In the genomic region with DNA sequence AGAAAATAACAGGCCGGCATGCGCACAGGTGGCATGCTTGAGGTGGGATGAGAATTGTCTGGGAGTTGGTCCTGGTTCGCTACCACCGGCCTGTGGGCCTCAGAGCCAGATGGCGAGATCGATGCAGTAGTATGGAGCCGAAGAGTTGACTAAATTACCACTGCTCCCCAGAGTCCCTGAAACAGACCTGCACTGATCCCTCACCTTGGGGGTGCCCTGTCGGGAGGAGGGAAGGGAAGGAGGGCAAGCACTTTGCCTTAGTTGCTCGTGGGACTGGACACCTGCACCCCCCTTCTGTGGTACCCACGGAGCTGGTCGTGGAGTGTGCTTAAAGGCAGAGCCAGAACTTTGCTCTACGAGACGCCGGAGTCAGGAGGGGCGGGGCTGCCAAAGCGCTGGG, we compare ENCODE assay signal across 26 mouse cellular contexts. TPM values are rescaled to one million over a fixed set of nuclear protein-coding genes. Genes with fewer than 3 reads are reported as not detected.
A peak's percentile ranks its signal among the peaks of the same experiment; 100 is the strongest.
DNase-seq lines count a peak whose midpoint lies in the region; ATAC-seq lines count a peak whose summit lies in the region.
"Not testable (repeated sequence)": the region's sequence is repeated elsewhere in the genome, so short reads cannot be mapped to it uniquely, and the experiment has no call there.
"Had no signal": no experiment of that assay in that cellular context is flagged by ENCODE, and none has a peak within 500 bp of the region (broad histone marks: within the 10 kb centered on the region; RNA-seq: fewer than 3 reads in every experiment).

No protein-coding gene starts in this region.

- not testable (repeated sequence) for H3K27ac ChIP-seq in forebrain, embryonic 16.5 days (ENCODE audit: low read length); heart, embryonic 15.5 days; intestine, embryonic 16.5 days (ENCODE audit: low read length); liver, embryonic 11.5 days (ENCODE audit: low read depth, low read length); lung, embryonic 16.5 days (ENCODE audit: low read length); midbrain, embryonic 13.5 days

- not testable (repeated sequence) for H3K9ac ChIP-seq in forebrain, embryonic 16.5 days (replicated peaks; ENCODE audit: low read depth, low read length); heart, embryonic 15.5 days; intestine, embryonic 16.5 days (ENCODE audit: low read depth, low read length); liver, embryonic 11.5 days (ENCODE audit: low read depth, low read length); lung, embryonic 16.5 days (ENCODE audit: low read length); midbrain, embryonic 13.5 days (replicated peaks)

- not testable (repeated sequence) for H3K4me3 ChIP-seq in forebrain, embryonic 16.5 days (replicated peaks; ENCODE audit: low read length); heart, embryonic 15.5 days; intestine, embryonic 16.5 days (ENCODE audit: low read length); liver, embryonic 11.5 days (ENCODE audit: low read depth, low read length); lung, embryonic 16.5 days (ENCODE audit: low read length); midbrain, embryonic 13.5 days (replicated peaks)

- H3K36me3 ChIP-seq in forebrain, embryonic 16.5 days (ENCODE audit: control insufficient read depth, insufficient read depth); heart, embryonic 15.5 days; intestine, embryonic 16.5 days (ENCODE audit: control insufficient read depth, insufficient read depth, low read length); liver, embryonic 11.5 days (ENCODE audit: control insufficient read depth, insufficient read depth, low read length); lung, embryonic 16.5 days (ENCODE audit: control insufficient read depth, insufficient read depth, low read length); midbrain, embryonic 13.5 days: not testable (repeated sequence)

- ATAC-seq in erythroblast, adult 5-6 weeks (replicated peaks; ENCODE audit: low FRiP score, poor library complexity, severe bottlenecking): peak; percentile 97
- peak; percentile 33; the same call in 1 of the 2 replicates for ATAC-seq in forebrain, embryonic 16.5 days
- ATAC-seq in heart, embryonic 15.5 days (replicated peaks; ENCODE audit: insufficient number of reproducible peaks, insufficient read depth, low FRiP score, low read depth): 0 out of 2 replicates have a peak, but pooled peaks have one; percentile 43
- ATAC-seq in intestine, embryonic 16.5 days: 0 out of 2 replicates have a peak, but pooled peaks have one; percentile 31
- 0 out of 2 replicates have a peak, but pooled peaks have one; percentile 3 for ATAC-seq in liver, embryonic 11.5 days (replicated peaks; ENCODE audit: low FRiP score)
- peak; percentile 54; the same call in 1 of the 2 replicates for ATAC-seq in lung, embryonic 16.5 days (ENCODE audit: low read depth)
- ATAC-seq in midbrain, embryonic 13.5 days: 0 out of 2 replicates have a peak, but pooled peaks have one; percentile 66

- not testable (repeated sequence) for DNase-seq in liver, embryonic 11.5 days (ENCODE audit: low spot score)

- not testable (repeated sequence) for H3K4me2 ChIP-seq in forebrain, embryonic 16.5 days (ENCODE audit: low read length); heart, embryonic 15.5 days; intestine, embryonic 16.5 days (ENCODE audit: low read depth, low read length); liver, embryonic 11.5 days; lung, embryonic 16.5 days (ENCODE audit: low read depth, low read length); midbrain, embryonic 13.5 days (replicated peaks)

- WGBS in forebrain, embryonic 16.5 days: 86% methylated on average over 12 of the region's 16 CpGs
- WGBS in heart, embryonic 15.5 days: 76% methylated on average over 12 of the region's 16 CpGs
- WGBS in intestine, embryonic 16.5 days: 87% methylated on average over 12 of the region's 16 CpGs
- WGBS in liver, embryonic 11.5 days: 75% methylated on average over 12 of the region's 16 CpGs
- WGBS in lung, embryonic 16.5 days: 79% methylated on average over 12 of the region's 16 CpGs
- whole genome bisulfite sequencing in midbrain, embryonic 13.5 days: 79% methylated on average over 12 of the region's 16 CpGs

- not testable (repeated sequence) for H3K4me1 ChIP-seq in forebrain, embryonic 16.5 days (replicated peaks; ENCODE audit: control insufficient read depth, insufficient read depth, low read length); heart, embryonic 15.5 days (replicated peaks); intestine, embryonic 16.5 days (ENCODE audit: control insufficient read depth, insufficient read depth, low read length); liver, embryonic 11.5 days (replicated peaks; ENCODE audit: control insufficient read depth, insufficient read depth, low read length); lung, embryonic 16.5 days (replicated peaks; ENCODE audit: control insufficient read depth, insufficient read depth, low read length); midbrain, embryonic 13.5 days (replicated peaks)

- H3K27me3 ChIP-seq in forebrain, embryonic 16.5 days (replicated peaks; ENCODE audit: control insufficient read depth, insufficient read depth, low read length); heart, embryonic 15.5 days; intestine, embryonic 16.5 days (replicated peaks; ENCODE audit: control insufficient read depth, insufficient read depth, low read length); liver, embryonic 11.5 days (replicated peaks; ENCODE audit: control insufficient read depth, insufficient read depth, low read length); lung, embryonic 16.5 days (ENCODE audit: control insufficient read depth, insufficient read depth, low read depth, low read length); midbrain, embryonic 13.5 days: not testable (repeated sequence)

- peaks cover 20% of the 10 kb centered on the region for H3K9me3 ChIP-seq in forebrain, embryonic 16.5 days (ENCODE audit: control insufficient read depth, low read length)
- H3K9me3 ChIP-seq in heart, embryonic 15.5 days (replicated peaks); intestine, embryonic 16.5 days (ENCODE audit: control insufficient read depth, low read length); liver, embryonic 11.5 days (ENCODE audit: control insufficient read depth, low read length); lung, embryonic 16.5 days (ENCODE audit: control insufficient read depth, low read length): not testable (repeated sequence)
- peaks cover 53% of the 10 kb centered on the region for H3K9me3 ChIP-seq in midbrain, embryonic 13.5 days

RNA-seq across cellular contexts. Expression of a gene that starts 21.3 kb away (rescaled TPM):
- not detected in 2 replicates for total RNA-seq in erythroblast, adult 5-6 weeks (2015; ENCODE audit: low replicate concordance)
- total RNA-seq in erythroblast, adult 5-6 weeks (2017; ENCODE audit: low replicate concordance): not detected in 2 replicates
- polyA plus RNA-seq in forebrain, embryonic 16.5 days (2015; fragmentation: Nextera tagmentation; extraction: Ambion mirVana): not detected in 2 replicates
- not detected in 2 replicates for polyA plus RNA-seq in heart, embryonic 15.5 days (2015; fragmentation: Nextera tagmentation; extraction: Ambion mirVana)
- polyA plus RNA-seq in intestine, embryonic 16.5 days (2015; fragmentation: Nextera tagmentation; extraction: Ambion mirVana): not detected in 2 replicates
- not detected in 2 replicates for polyA plus RNA-seq in liver, embryonic 11.5 days (2014; fragmentation: Nextera tagmentation; extraction: Ambion mirVana)
- polyA plus RNA-seq in lung, embryonic 16.5 days (2015; fragmentation: Nextera tagmentation; extraction: Ambion mirVana): not detected in 2 replicates
- not detected in 2 replicates for polyA plus RNA-seq in midbrain, embryonic 13.5 days (2015; fragmentation: Nextera tagmentation; extraction: Ambion mirVana)
- total RNA-seq: adrenal gland, postnatal 14 days; gastrocnemius, adult 8-10 months; heart, postnatal 25 days; left cerebral cortex, adult 18-20 months; left cerebral cortex, postnatal 25 days had no signal
- polyA plus RNA-seq: CD4-positive, CD25-positive, alpha-beta regulatory T cell, adult 4 months; embryonic facial prominence, embryonic 14.5 days; gonadal fat pad, adult 2 months; heart, embryonic 10.5 days; hindbrain, embryonic 15.5 days; intestine, postnatal 0 days; kidney, postnatal 0 days; large intestine, adult 2 months; limb, embryonic 15.5 days; lung, adult 2 months; midbrain, embryonic 10.5 days; neural tube, embryonic 12.5 days; urinary bladder, adult 2 months had no signal

RNA-seq across cellular contexts. Expression of a gene that starts 27.3 kb away (rescaled TPM):
- not detected in 2 replicates for total RNA-seq in erythroblast, adult 5-6 weeks (2015; ENCODE audit: low replicate concordance)
- not detected in 2 replicates for total RNA-seq in erythroblast, adult 5-6 weeks (2017; ENCODE audit: low replicate concordance)
- not detected in 2 replicates for polyA plus RNA-seq in forebrain, embryonic 16.5 days (2015; fragmentation: Nextera tagmentation; extraction: Ambion mirVana)
- polyA plus RNA-seq in heart, embryonic 15.5 days (2015; fragmentation: Nextera tagmentation; extraction: Ambion mirVana): not detected in 2 replicates
- polyA plus RNA-seq in intestine, embryonic 16.5 days (2015; fragmentation: Nextera tagmentation; extraction: Ambion mirVana): not detected in 2 replicates
- not detected in 2 replicates for polyA plus RNA-seq in liver, embryonic 11.5 days (2014; fragmentation: Nextera tagmentation; extraction: Ambion mirVana)
- not detected in 2 replicates for polyA plus RNA-seq in lung, embryonic 16.5 days (2015; fragmentation: Nextera tagmentation; extraction: Ambion mirVana)
- polyA plus RNA-seq in midbrain, embryonic 13.5 days (2015; fragmentation: Nextera tagmentation; extraction: Ambion mirVana): not detected in 2 replicates
- total RNA-seq: adrenal gland, postnatal 14 days; gastrocnemius, adult 8-10 months; heart, postnatal 25 days; left cerebral cortex, adult 18-20 months; left cerebral cortex, postnatal 25 days had no signal
- polyA plus RNA-seq: CD4-positive, CD25-positive, alpha-beta regulatory T cell, adult 4 months; embryonic facial prominence, embryonic 14.5 days; gonadal fat pad, adult 2 months; heart, embryonic 10.5 days; hindbrain, embryonic 15.5 days; intestine, postnatal 0 days; kidney, postnatal 0 days; large intestine, adult 2 months; limb, embryonic 15.5 days; lung, adult 2 months; midbrain, embryonic 10.5 days; neural tube, embryonic 12.5 days; testis, adult 2 months; urinary bladder, adult 2 months had no signal

Comparison
In these comparisons a context has a peak if more than half of its experiments do, and no peak if none do; other contexts are left out.
1. ATAC-seq: peak in every context shown above with its lines; median percentile 97 in erythroblast, adult 5-6 weeks; 66 in midbrain, embryonic 13.5 days; 54 in lung, embryonic 16.5 days; 43 in heart, embryonic 15.5 days; 33 in forebrain, embryonic 16.5 days; 31 in intestine, embryonic 16.5 days; 3 in liver, embryonic 11.5 days.